Mouse (Mus musculus) layer of hippocampus, adult 9-11 months (tissue): ENCODE measurements around the gene Amd1.

Source experiments
- DNase-seq: peaks from one replicate; pipeline ENCODE4 v3.0.0; 2022

Amd1 gene

GRCm38 (mm10) chr10:40249625-40250024, 52.4 kb downstream of the Amd1 start:
- DNase-seq: no peak

DNA sequence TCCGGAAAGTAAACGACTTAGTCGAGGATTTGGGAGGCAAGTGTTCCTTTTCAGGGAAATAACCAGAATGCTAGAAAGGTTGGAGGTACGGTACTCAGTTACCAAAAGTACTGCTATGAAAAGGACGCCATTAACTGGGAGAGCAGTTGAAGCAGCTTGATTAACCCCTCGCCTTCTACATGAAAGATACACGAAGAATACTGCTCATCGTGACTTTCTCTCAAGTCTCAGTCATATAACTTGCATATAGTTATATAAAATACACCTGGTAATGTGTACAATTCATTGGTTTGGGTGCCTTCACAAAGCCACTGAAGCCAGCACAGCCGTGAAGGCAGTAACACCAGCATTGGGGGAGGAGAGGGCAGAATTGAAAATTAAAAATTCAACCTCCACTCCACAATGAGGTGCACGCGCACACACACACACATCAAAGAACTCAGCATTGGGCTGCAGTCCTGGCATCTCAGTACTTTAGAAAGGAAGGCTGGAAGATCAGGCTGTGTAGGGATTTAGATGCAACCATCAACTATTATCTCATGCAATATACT, 54.7 kb downstream of the Amd1 start:
- no peak for DNase-seq

DNA sequence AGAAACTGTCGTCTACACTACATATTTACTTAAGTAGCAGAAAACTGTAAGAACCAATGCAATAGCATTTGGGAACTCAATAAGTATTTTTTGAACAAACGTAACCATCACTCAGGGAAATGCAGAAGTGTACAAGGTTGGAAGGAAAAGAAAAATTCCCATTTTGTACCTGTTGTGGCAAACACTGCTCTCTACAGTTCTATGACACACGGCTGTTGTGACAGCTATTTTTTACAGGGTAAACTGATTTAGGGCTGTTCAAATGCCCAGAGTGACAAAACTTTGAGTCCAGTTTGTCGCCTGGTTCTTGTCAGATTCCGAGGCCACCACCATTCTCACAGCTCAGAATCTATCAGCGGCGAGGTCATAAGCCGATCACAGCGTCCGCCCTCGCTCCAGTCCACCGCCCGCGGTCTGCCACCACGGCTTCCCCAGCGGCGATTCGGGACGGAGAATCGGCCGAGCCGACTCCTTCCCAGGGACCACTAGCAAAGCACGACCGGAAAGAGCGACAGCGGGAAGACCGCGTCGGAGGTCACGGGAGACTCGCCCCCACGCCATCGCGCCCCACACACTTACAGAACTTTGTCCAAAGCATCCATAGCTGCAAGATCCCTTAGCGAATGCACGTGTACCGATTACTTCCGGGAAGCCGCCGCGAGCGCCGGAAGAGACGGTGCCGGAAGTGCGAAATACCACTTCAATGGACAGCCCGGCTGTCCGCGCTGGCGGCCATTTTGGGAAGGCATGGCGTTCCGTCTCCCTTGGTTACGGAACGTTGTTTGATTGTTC, 55.4 kb downstream of the Amd1 start, which contains the start of gene Rpf2:
Rpf2 (minus strand) TSS at position 663 of the 792 bp plus-strand sequence.
- DNase-seq: peak; percentile 83

DNA sequence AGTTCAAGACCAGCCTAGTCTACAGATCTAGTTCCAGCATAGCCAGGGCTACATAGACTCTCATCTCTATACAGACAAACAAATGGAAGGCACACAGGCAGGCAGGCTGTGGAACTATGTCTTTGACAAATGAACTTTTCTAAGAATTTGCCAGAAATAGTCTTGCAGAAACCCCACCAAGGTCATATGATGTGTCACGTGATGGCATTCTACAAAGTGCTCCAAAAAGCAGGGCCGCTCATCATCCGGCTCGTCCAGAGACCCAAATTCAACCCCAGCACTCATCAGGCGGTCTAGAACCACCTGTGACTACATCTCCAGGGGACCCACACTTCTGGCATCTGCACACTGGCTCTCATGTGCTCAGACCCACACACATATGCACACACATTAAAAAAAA, 64.2 kb downstream of the Amd1 start:
- no peak for DNase-seq
